Mouse (Mus musculus) midbrain, embryonic 16.5 days (tissue): ENCODE results near the gene Trpm3. TPM values are rescaled to one million over a fixed set of nuclear protein-coding genes. Genes with fewer than 3 reads are reported as not detected.

ENCODE experiments used
- ATAC-seq: fragments of 200-750 bp; cut with Nextera tagmentation; 2 replicates; pipeline ENCODE4 v1.8.0; 2017; ENCODE audit warnings: moderate TSS enrichment
- H3K27ac ChIP-seq: fragments of 300-500 bp; sonication (generic); 2 replicates; pipeline ENCODE4 v1.5.1; 2014; ENCODE audit warnings: mild to moderate bottlenecking, low read length, mixed read lengths
- H3K27me3 ChIP-seq: fragments of 300-500 bp; sonication (generic); 2 replicates; pipeline ENCODE4 v1.6.1; 2014; ENCODE audit warnings: low read depth, low read length, mixed read lengths; ENCODE audit not compliant: control insufficient read depth, insufficient read depth
- H3K36me3 ChIP-seq: fragments of 300-500 bp; sonication (generic); 2 replicates; pipeline ENCODE4 v1.6.1; 2014; ENCODE audit warnings: mild to moderate bottlenecking, low read length, moderate library complexity, mixed read lengths; ENCODE audit not compliant: control insufficient read depth, insufficient read depth
- H3K4me1 ChIP-seq: fragments of 300-500 bp; sonication (generic); 2 replicates; pipeline ENCODE4 v1.6.1; 2014; ENCODE audit warnings: mild to moderate bottlenecking, low read length, mixed read lengths; ENCODE audit not compliant: control insufficient read depth, insufficient read depth
- H3K4me2 ChIP-seq: fragments of 300-500 bp; sonication (generic); 2 replicates; pipeline ENCODE4 v1.6.1; 2014; ENCODE audit warnings: mild to moderate bottlenecking, low read length, mixed read lengths
- H3K4me3 ChIP-seq: fragments of 300-500 bp; sonication (generic); 2 replicates; pipeline ENCODE4 v1.5.1; 2014; ENCODE audit warnings: low read depth, mild to moderate bottlenecking, low read length, moderate library complexity, mixed read lengths
- H3K9ac ChIP-seq: fragments of 300-500 bp; sonication (generic); 2 replicates; pipeline ENCODE4 v1.6.1; 2014; ENCODE audit warnings: low read depth, low read length, mixed read lengths
- H3K9me3 ChIP-seq: fragments of 300-500 bp; sonication (generic); replicated peaks from 2 replicates; pipeline ENCODE4 v1.6.1; 2014; ENCODE audit warnings: mild to moderate bottlenecking, low read length, mixed read lengths; ENCODE audit not compliant: control insufficient read depth, poor library complexity, severe bottlenecking
- WGBS: fragments of 180-500 bp; shearing (Covaris S2); extraction: QIAGEN DNeasy Blood & Tissue Kit; methylation state at CpG from one replicate; pipeline ENCODE4 v1.1.7; 2014; 5-methylcytosine and 5-hydroxymethylcytosine counted together
- polyA plus RNA-seq: library from polyadenylated mRNA; unstranded; fragments of >200 nt; fragmentation: Nextera tagmentation; extraction: Ambion mirVana; gene quantifications from 2 replicates; pipeline ENCODE4 v1.2.1, GENCODE M21; 2015

The Trpm3 gene
- 24.7 and 27.4 TPM in 2 replicates for polyA plus RNA-seq

DNA sequence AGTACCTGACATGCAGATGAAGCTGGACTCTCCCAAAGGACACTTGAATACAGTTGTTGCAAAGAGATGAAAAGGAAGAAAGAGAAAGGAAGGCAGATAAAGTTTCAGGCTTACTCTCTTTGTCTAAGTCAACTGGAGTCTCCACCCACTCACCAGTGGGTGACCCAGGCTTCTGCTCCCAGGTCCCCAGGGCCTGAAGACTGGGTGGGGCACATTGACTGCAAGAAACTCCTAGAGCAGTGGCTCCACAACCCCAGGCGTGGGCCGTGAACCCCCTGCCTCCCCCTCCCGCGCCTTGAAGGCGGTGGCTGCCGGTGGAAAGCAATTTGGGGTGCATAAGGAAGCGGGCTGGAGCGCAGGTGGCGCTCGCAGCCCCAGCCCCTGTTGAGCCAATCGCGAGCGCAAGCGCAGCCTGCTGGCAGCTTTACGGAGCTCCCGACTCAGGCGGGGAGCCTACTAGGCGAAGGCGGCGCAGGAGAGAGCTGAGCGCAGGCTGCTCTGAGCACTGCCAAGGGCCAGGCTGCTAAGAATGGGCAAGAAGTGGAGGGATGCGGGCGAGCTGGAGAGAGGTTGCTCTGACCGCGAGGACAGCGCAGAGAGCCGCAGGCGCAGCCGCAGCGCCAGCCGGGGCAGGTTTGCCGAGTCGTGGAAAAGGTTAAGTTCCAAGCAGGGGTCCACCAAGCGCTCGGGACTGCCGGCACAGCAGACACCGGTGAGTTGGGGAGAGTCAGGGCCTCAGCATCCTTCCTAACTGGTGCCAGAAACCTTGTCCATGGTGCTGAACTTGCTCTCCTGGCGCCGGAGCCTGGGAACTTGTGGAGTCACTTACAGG lies at the start of gene Trpm3:
Trpm3 (plus strand) TSS at position 457 of the 832 bp plus-strand sequence.
- Histone ChIP-seq H3K9ac (peak within 1 kb of the TSS; percentile 70), H3K4me1 (peaks cover 7% of the 10 kb centered on the region; the same call in 1 of the 2 replicates), H3K9me3 (no peaks in the 10 kb centered on the region), H3K36me3 (no peaks in the 10 kb centered on the region), H3K4me3 (peak within 1 kb of the TSS; percentile 61), H3K27ac (no peak within 1 kb of the TSS), H3K4me2 (peak within 1 kb of the TSS; percentile 64), H3K27me3 (no peaks in the 10 kb centered on the region)
- WGBS: under 1% methylated on average over 39 of the region's 39 CpGs
- ATAC-seq: peak; percentile 98

DNA sequence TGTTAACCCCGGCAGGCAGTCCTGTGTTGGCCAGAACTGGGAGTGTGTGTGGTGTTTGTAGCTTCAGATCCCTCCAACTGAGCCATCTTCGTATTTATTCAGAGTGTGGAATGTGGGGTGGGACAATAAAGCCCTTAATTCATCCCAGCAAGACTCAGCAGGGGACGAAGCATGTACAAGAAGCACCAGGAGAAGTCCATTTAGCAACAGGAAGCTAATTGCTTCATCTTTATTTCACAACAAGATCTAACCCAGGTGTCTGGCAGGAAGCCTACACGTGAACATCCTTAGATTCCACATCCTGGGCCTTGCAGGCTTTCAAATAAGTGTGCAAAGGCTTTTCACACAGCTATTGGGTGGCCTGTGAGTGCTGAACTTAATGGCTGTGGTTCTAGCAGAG lies 38.3 kb upstream of the Trpm3 start:
- H3K36me3 ChIP-seq: no peaks in the 10 kb centered on the region
- no peak for ATAC-seq
- H3K9ac ChIP-seq: no peak overlapping the region
- H3K4me1 ChIP-seq: peaks cover 6% of the 10 kb centered on the region; the same call in 1 of the 2 replicates
- no peaks in the 10 kb centered on the region for H3K9me3 ChIP-seq
- H3K4me2 ChIP-seq: no peak overlapping the region
- no peak overlapping the region for H3K4me3 ChIP-seq
- 60% methylated on average over 4 of the region's 4 CpGs for WGBS
- no peak overlapping the region for H3K27ac ChIP-seq
- H3K27me3 ChIP-seq: no peaks in the 10 kb centered on the region

DNA sequence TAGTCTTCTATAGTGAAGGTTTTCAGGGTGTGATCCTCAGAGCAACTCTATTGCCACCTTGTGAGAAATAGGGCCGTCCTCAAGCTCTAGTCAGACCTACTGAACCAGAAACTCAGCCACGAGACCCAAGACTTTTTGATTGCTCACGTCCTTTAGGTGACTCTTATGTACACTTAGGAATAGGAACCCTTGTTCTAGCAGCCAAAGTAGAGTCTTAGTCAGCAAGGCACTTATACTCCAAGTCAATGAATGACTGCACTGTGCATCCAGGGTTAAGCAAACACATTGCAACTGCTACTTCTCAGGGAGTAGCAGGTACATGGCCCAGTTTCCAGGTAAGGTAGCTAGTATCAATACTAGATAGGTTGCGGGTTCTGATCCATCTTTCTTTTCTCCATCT lies 35.0 kb upstream of the Trpm3 start:
- H3K9me3 ChIP-seq: no peaks in the 10 kb centered on the region
- no peak for ATAC-seq
- WGBS: 91% methylated on average over 4 of the region's 4 CpGs
- H3K4me1 ChIP-seq: peaks cover 6% of the 10 kb centered on the region; the same call in 1 of the 2 replicates
- no peak overlapping the region for H3K4me2 ChIP-seq
- no peak overlapping the region for H3K4me3 ChIP-seq
- H3K36me3 ChIP-seq: no peaks in the 10 kb centered on the region
- H3K27ac ChIP-seq: no peak overlapping the region
- no peak overlapping the region for H3K9ac ChIP-seq
- H3K27me3 ChIP-seq: no peaks in the 10 kb centered on the region

DNA sequence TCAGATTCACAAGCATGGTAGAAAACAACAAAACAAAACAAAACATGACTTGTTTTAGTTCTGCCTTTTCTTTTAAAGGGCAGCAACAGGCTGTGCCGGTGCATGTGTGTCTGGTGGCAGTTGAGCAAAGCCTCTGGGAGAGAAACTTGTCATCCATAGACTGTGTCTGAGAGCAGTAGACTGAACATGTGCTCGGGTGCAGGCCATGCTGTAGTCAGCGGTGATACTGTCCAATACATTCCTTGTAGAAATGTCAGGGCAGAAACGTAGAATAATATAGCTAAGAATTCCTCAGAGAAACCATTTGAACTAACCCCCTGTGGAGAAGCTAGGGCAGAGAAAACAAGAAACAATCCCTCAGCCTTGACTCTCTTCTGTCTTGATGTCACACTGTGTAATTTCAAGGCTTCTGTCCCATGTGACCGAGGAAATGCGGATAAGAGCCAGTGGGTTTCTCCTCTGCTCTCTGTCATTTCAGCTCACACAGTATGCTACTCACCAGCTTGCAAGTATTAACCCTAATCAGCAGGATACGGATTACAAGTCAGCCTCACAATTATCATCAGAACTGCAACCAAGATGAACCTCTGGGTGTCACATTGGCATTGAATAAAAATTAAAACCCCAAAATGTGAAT lies 33.9 kb upstream of the Trpm3 start:
- Histone ChIP-seq H3K4me1 (peaks cover 6% of the 10 kb centered on the region; the same call in 1 of the 2 replicates), H3K9me3 (no peaks in the 10 kb centered on the region), H3K36me3 (no peaks in the 10 kb centered on the region), H3K4me3 (no peak overlapping the region), H3K27me3 (no peaks in the 10 kb centered on the region), H3K4me2 (no peak overlapping the region), H3K27ac (no peak overlapping the region), H3K9ac (no peak overlapping the region)
- 38% methylated on average over 7 of the region's 7 CpGs for WGBS
- no peak for ATAC-seq

DNA sequence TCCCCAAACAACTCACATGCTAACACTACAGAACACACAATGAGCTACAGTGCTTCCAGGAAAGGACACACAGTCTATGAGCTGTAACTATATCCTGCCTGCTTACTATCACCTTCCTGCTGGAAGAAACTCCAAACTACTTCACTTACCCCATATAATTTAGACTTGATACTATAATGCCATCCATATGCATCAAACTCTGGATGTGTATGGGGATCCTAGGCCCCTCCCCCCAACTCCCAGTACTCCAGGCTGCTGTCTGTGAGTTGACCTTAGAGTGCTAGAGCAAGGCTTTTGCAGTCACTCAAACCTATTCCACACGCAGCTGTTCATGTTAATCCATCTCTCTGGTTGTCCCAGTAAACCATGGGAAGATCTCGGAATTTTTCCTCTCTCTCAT lies 33.2 kb upstream of the Trpm3 start:
- 56% methylated on average over 2 of the region's 2 CpGs for WGBS
- Histone ChIP-seq H3K36me3 (no peaks in the 10 kb centered on the region), H3K27me3 (no peaks in the 10 kb centered on the region), H3K27ac (no peak overlapping the region), H3K4me3 (no peak overlapping the region), H3K9me3 (no peaks in the 10 kb centered on the region), H3K4me1 (peaks cover 6% of the 10 kb centered on the region; the same call in 1 of the 2 replicates), H3K4me2 (no peak overlapping the region), H3K9ac (no peak overlapping the region)
- no peak for ATAC-seq

DNA sequence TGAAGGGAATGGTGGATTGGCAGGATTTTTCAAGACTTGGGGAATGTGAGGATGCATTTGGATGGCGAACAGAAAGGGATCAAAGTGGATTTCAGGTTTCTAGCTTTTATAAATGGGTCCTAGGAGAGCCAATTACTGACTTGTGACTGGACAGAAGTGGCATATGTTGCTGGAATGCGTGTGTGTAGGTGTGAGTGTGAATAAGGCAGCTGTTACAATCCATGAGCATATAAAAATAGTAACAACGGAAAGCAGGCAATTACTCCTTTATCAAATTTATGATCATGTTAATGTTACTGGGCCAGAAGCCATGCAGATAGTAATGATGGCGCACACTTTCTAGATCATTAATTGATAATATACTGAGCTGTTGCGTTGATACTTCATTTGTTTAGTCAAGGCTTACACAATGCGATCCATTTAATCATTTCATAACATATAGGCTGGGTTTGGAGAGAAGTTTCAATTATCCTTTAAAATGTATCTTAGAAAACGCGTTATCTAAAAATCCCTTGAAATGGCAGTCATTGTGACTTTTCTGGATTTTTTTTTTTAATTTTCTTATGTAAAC lies 29.9 kb upstream of the Trpm3 start:
- WGBS: 91% methylated on average over 8 of the region's 8 CpGs
- no peak overlapping the region for H3K9ac ChIP-seq
- no peaks in the 10 kb centered on the region for H3K27me3 ChIP-seq
- H3K27ac ChIP-seq: no peak overlapping the region
- ATAC-seq: no peak
- H3K36me3 ChIP-seq: no peaks in the 10 kb centered on the region
- no peaks in the 10 kb centered on the region for H3K9me3 ChIP-seq
- no peak overlapping the region for H3K4me3 ChIP-seq
- peaks cover 6% of the 10 kb centered on the region; the same call in 1 of the 2 replicates for H3K4me1 ChIP-seq
- H3K4me2 ChIP-seq: no peak overlapping the region

DNA sequence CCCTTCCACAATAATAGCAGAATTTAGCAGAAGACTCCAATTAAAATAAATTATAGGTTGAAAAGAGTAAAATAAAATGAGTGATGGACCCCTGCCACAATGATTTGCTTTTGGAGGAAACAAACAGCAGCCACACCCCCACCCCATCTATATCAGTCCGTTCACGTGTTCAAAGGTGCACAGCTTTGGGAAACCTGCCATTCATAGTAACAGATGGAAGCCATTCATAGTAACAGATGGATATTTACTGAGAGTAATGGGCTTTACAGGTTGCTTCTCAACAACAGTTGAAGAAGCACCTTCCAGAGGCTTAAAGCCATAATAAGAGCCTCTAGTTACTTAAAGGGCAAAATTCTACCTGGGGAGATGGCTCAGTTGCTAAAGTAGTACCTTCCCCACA lies 17.9 kb upstream of the Trpm3 start:
- H3K4me2 ChIP-seq: no peak overlapping the region
- H3K4me3 ChIP-seq: no peak overlapping the region
- H3K27ac ChIP-seq: no peak overlapping the region
- H3K4me1 ChIP-seq: no peaks in the 10 kb centered on the region
- 85% methylated on average over 2 of the region's 2 CpGs for WGBS
- H3K9ac ChIP-seq: no peak overlapping the region
- no peak for ATAC-seq
- H3K36me3 ChIP-seq: no peaks in the 10 kb centered on the region
- H3K27me3 ChIP-seq: no peaks in the 10 kb centered on the region
- H3K9me3 ChIP-seq: no peaks in the 10 kb centered on the region

DNA sequence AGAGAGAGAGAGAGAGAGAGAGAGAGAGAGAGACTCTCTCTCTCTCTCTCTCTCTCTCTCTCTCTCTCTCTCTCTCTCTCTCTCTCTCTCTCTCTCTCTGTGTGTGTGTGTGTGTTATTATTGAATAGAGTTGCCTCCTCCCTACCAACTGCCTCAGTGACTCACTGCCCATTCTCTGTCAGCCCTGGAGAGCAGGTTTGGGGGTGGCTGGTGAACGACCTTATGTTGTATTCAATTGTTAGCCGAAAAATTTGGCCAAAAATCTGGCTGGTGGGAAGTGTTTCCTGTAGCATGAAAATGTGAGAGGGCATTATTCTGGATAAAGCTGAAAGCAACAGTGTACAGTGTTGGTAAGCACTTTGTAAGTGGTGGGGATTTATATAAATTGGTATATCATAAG lies 17.2 kb upstream of the Trpm3 start:
- Histone ChIP-seq H3K4me1 (no peaks in the 10 kb centered on the region), H3K36me3 (no peaks in the 10 kb centered on the region), H3K27me3 (no peaks in the 10 kb centered on the region), H3K27ac (no peak overlapping the region), H3K9ac (no peak overlapping the region), H3K9me3 (no peaks in the 10 kb centered on the region), H3K4me2 (no peak overlapping the region), H3K4me3 (no peak overlapping the region)
- ATAC-seq: no peak
- 93% methylated on average over 2 of the region's 2 CpGs for WGBS

DNA sequence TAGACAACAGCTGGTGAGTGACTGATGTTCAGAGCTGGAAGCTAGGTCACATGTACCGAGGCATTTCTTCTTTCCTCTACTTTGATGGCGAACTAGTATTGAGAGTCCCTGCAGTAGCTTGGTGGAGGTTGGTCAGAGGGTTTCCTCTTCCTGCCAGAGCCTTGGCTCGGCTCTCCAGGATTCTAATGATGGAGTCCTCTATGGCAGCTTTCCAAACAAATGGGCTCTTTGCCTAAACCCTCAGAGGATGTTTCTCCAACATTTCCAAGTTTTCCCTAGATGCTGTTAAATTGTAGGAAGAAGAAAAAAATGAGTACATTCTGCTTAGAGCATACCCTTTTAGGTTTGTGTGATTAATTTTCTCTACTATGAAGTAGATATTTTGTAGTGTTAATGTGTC lies 6.2 kb upstream of the Trpm3 start:
- no peak overlapping the region for H3K9ac ChIP-seq
- no peak overlapping the region for H3K4me2 ChIP-seq
- H3K27me3 ChIP-seq: no peaks in the 10 kb centered on the region
- WGBS: 83% methylated on average over 3 of the region's 3 CpGs
- H3K36me3 ChIP-seq: no peaks in the 10 kb centered on the region
- no peaks in the 10 kb centered on the region for H3K9me3 ChIP-seq
- no peaks in the 10 kb centered on the region for H3K4me1 ChIP-seq
- no peak overlapping the region for H3K4me3 ChIP-seq
- ATAC-seq: no peak
- H3K27ac ChIP-seq: no peak overlapping the region
